Mouse (Mus musculus) stomach, postnatal 0 days (tissue): ENCODE measurements at regions not wholly inside any gene's neighbourhood (a gene's known extent, or its start where the extent isn't known, plus 50 kb on each side); places are given as distances from the start of the nearest gene placed in this dataset.

Experiments
- ATAC-seq: fragments of 200-750 bp; cut with Nextera tagmentation; 2 replicates; pipeline ENCODE4 v1.8.0; 2017; ENCODE audit not compliant: low FRiP score, low TSS enrichment
- DNase-seq: peaks from one replicate; pipeline ENCODE4 v3.0.0-alpha.2; 2016; ENCODE audit warnings: low spot score
- H3K27ac ChIP-seq: fragments of 300-500 bp; sonication (generic); replicated peaks from 2 replicates; pipeline ENCODE4 v1.5.1; 2014; ENCODE audit warnings: mild to moderate bottlenecking, control low read depth
- H3K27me3 ChIP-seq: fragments of 300-500 bp; sonication (generic); 2 replicates; pipeline ENCODE4 v1.6.1; 2014; ENCODE audit warnings: low read length; ENCODE audit not compliant: control insufficient read depth, insufficient read depth
- H3K36me3 ChIP-seq: fragments of 300-500 bp; sonication (generic); 2 replicates; pipeline ENCODE4 v1.6.1; 2014; ENCODE audit warnings: low read length, mixed read lengths; ENCODE audit not compliant: control insufficient read depth, insufficient read depth
- H3K4me1 ChIP-seq: fragments of 300-500 bp; sonication (generic); replicated peaks from 2 replicates; pipeline ENCODE4 v1.6.1; 2014; ENCODE audit warnings: antibody characterized with exemption; ENCODE audit not compliant: control insufficient read depth, insufficient read depth
- H3K4me2 ChIP-seq: fragments of 300-500 bp; sonication (generic); replicated peaks from 2 replicates; pipeline ENCODE4 v1.6.1; 2014; ENCODE audit warnings: low read depth, mild to moderate bottlenecking, control low read depth, moderate library complexity
- H3K4me3 ChIP-seq: fragments of 300-500 bp; sonication (generic); 2 replicates; pipeline ENCODE4 v1.5.1; 2014; ENCODE audit warnings: low read depth, low read length, control low read depth
- H3K9ac ChIP-seq: fragments of 300-500 bp; sonication (generic); 2 replicates; pipeline ENCODE4 v1.6.1; 2014; ENCODE audit warnings: mild to moderate bottlenecking, low read length, control low read depth, mixed read lengths
- H3K9me3 ChIP-seq: fragments of 300-500 bp; sonication (generic); 2 replicates; pipeline ENCODE4 v1.6.1; 2016; ENCODE audit warnings: low read length; ENCODE audit not compliant: control insufficient read depth
- CTCF ChIP-seq: IDR thresholded peaks from 2 replicates; pipeline ENCODE4 v1.5.1; 2016; ENCODE audit warnings: antibody characterized with exemption, low read depth, mild to moderate bottlenecking, moderate library complexity
- EP300 ChIP-seq: optimal IDR thresholded peaks from 2 replicates; pipeline ENCODE3; 2016; ENCODE audit warnings: antibody characterized with exemption
- WGBS: fragments of 180-500 bp; shearing (Covaris S2); extraction: QIAGEN DNeasy Blood & Tissue Kit; methylation state at CpG from one replicate; pipeline ENCODE4 v1.1.7; 2014; 5-methylcytosine and 5-hydroxymethylcytosine counted together

DNA sequence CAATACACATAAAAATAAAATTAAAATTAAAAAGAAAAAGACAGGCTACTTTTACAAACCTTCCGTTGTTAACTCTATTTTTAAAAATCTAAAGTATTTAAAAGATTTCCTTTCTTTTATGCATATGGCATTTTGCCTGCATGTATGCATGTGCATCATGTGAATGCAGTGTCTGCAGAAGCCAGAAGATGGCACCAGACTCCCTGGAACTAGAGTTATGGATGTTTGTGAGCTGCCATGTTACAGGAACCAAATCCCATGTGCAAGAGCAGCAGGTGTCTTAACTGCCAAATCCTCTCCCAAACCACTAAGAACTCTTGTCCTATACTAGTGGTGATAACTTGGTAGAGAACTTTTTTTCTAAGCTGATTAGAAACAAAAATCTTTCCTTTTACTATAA is 60.1 kb upstream of the Abcb5 start:
- H3K4me2 ChIP-seq, result no peak overlapping the region
- no peak for TF ChIP-seq EP300
- peak; percentile 85 for TF ChIP-seq CTCF
- no peak overlapping the region for H3K27ac ChIP-seq
- no peak overlapping the region for H3K4me3 ChIP-seq
- DNase-seq, result peak; percentile 55
- H3K9me3 ChIP-seq, result no peaks in the 10 kb centered on the region
- no peaks in the 10 kb centered on the region for H3K27me3 ChIP-seq
- ATAC-seq, result no peak
- 66% methylated on average over 1 of the region's 1 CpGs for WGBS
- H3K36me3 ChIP-seq, result no peaks in the 10 kb centered on the region
- H3K9ac ChIP-seq, result no peak overlapping the region
- no peaks in the 10 kb centered on the region for H3K4me1 ChIP-seq

DNA sequence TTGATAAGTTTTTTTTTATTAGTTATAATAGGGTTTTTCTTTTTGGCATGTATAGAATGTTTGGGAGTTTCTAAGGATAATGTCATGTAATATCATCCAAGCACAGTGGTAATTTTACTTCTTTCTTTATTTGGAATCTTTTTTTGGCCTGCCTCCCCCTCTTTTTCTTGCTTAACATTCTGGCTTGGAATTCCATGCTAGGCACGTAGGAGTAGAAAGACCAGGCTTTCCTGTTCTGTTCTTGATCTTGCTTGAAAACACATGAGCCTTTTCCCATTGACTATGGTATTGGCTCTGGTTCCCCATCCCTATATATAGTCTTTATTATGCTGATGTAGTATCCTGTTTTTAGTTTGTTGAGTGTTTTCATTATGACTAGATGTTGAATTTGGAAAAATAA is 57.8 kb upstream of the Abcb5 start:
- no peaks in the 10 kb centered on the region for H3K36me3 ChIP-seq
- no peaks in the 10 kb centered on the region for H3K27me3 ChIP-seq
- no peaks in the 10 kb centered on the region for H3K4me1 ChIP-seq
- no peak for DNase-seq
- no peaks in the 10 kb centered on the region for H3K9me3 ChIP-seq
- TF ChIP-seq EP300 (no peak), CTCF (no peak)
- H3K4me3 ChIP-seq, result no peak overlapping the region
- no peak overlapping the region for H3K9ac ChIP-seq
- no peak overlapping the region for H3K4me2 ChIP-seq
- H3K27ac ChIP-seq, result no peak overlapping the region
- no peak for ATAC-seq
- WGBS, result 22% methylated on average over 1 of the region's 1 CpGs
